Mouse (Mus musculus) mature B cell (primary cell): Measurements from ENCODE around the gene Opa1.

ENCODE experiments used
- in situ Hi-C: fragments of 300-500 bp; cut with MboI; formaldehyde crosslinking; loops from 2 replicates; pipeline ENCODE4 v1.14.3; 2019

Opa1 gene

GRCm38 (mm10) chr16:29579167-29579786, at the start of gene Opa1:
Gene Opa1, plus strand, starts transcription at chr16:29579334.
- in situ Hi-C loops, result no loop called here

GRCm38 (mm10) chr16:29533641-29534040, 45.5 kb upstream of the Opa1 start:
- in situ Hi-C loops, result no loop called here

- in situ Hi-C loops, result no loop called here
Observed at GRCm38 (mm10) chr16:29535866-29536265, 43.3 kb upstream of the Opa1 start.

GRCm38 (mm10) chr16:29536411-29537204, 42.5 kb upstream of the Opa1 start:
- in situ Hi-C loops, result no loop called here

GRCm38 (mm10) chr16:29539906-29540305, 39.2 kb upstream of the Opa1 start:
- in situ Hi-C loops, result no loop called here

- in situ Hi-C loops, result no loop called here
Observed at GRCm38 (mm10) chr16:29541261-29541683, 37.9 kb upstream of the Opa1 start.

- in situ Hi-C loops, result no loop called here
Observed at GRCm38 (mm10) chr16:29544829-29545228, 34.3 kb upstream of the Opa1 start, which contains the start of gene Atp13a4. Gene Atp13a4, minus strand, starts transcription at chr16:29544864.

- in situ Hi-C loops, result no loop called here
Observed at GRCm38 (mm10) chr16:29559667-29560066, 19.5 kb upstream of the Opa1 start.

- in situ Hi-C loops, result no loop called here
Observed at GRCm38 (mm10) chr16:29560454-29560853, 18.7 kb upstream of the Opa1 start.

- in situ Hi-C loops, result no loop called here
Observed at GRCm38 (mm10) chr16:29560869-29561268, 18.3 kb upstream of the Opa1 start.

- in situ Hi-C loops, result no loop called here
Observed at GRCm38 (mm10) chr16:29574013-29574412, 5.1 kb upstream of the Opa1 start.

GRCm38 (mm10) chr16:29575620-29576019, 3.5 kb upstream of the Opa1 start:
- in situ Hi-C loops, result no loop called here

GRCm38 (mm10) chr16:29579787-29580176, 648 bp downstream of the Opa1 start:
- in situ Hi-C loops, result no loop called here

GRCm38 (mm10) chr16:29592171-29592570, 13.0 kb downstream of the Opa1 start:
- in situ Hi-C loops, result no loop called here

GRCm38 (mm10) chr16:29597122-29597521, 18.0 kb downstream of the Opa1 start:
- in situ Hi-C loops, result no loop called here

- in situ Hi-C loops, result no loop called here
Observed at GRCm38 (mm10) chr16:29605546-29605945, 26.4 kb downstream of the Opa1 start.

- in situ Hi-C loops, result no loop called here
Observed at GRCm38 (mm10) chr16:29607131-29607530, 28.0 kb downstream of the Opa1 start.

- in situ Hi-C loops, result no loop called here
Observed at GRCm38 (mm10) chr16:29614762-29615161, 35.6 kb downstream of the Opa1 start.

GRCm38 (mm10) chr16:29629053-29629452, 49.9 kb downstream of the Opa1 start:
- in situ Hi-C loops, result no loop called here

GRCm38 (mm10) chr16:29635780-29636179, 56.6 kb downstream of the Opa1 start:
- in situ Hi-C loops, result no loop called here

GRCm38 (mm10) chr16:29642376-29642775, 63.2 kb downstream of the Opa1 start:
- in situ Hi-C loops, result no loop called here

GRCm38 (mm10) chr16:29644871-29645270, 65.7 kb downstream of the Opa1 start:
- in situ Hi-C loops, result no loop called here

- in situ Hi-C loops, result no loop called here
Observed at GRCm38 (mm10) chr16:29646202-29646601, 67.1 kb downstream of the Opa1 start.
